Comparison of ENCODE assay signal across 19 mouse cellular contexts in the genomic region with DNA sequence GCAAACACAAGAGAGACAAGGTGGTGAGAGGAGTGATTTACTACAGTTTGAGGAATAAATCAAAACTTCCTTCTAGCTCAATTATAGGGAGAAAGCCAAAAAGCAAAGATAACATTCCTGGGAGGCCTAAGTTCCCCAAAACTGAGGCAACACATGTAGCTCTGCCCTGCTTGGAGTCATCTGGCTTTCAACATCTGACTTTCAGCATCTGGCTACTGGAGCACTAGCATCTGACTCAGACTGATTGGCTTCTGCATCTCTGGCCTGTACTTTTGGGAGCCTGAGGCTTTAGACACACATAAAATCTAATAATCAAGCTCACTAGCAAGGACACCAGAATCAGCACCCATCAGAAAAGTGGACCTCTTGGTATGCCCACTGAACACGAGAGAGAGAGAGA.
"Had no signal": no experiment of that assay in that cellular context is flagged by ENCODE, and none has a peak within 500 bp of the region (broad histone marks: within the 10 kb centered on the region; RNA-seq: fewer than 3 reads in every experiment).

No protein-coding gene starts in this region.

- H3K4me2 ChIP-seq: limb, embryonic 12.5 days; limb, embryonic 15.5 days; liver, embryonic 11.5 days; lung, embryonic 14.5 days; midbrain, embryonic 11.5 days had no signal

- H3K27ac ChIP-seq: kidney, postnatal 0 days; layer of hippocampus, adult 2 months; limb, embryonic 12.5 days; limb, embryonic 15.5 days; liver, embryonic 14.5 days; stomach, postnatal 0 days had no signal

- ATAC-seq: liver, postnatal 0 days; lung, postnatal 0 days had no signal

- H3K4me3 ChIP-seq: layer of hippocampus, adult 2 months; limb, embryonic 12.5 days; limb, embryonic 15.5 days had no signal

- H3K9ac ChIP-seq: limb, embryonic 12.5 days; limb, embryonic 15.5 days; liver, embryonic 14.5 days; liver, postnatal 0 days; lung, embryonic 14.5 days had no signal

- H3K9me3 ChIP-seq: limb, embryonic 12.5 days; limb, embryonic 15.5 days had no signal

- DNase-seq: kidney, postnatal 25 days; layer of hippocampus, postnatal 36 days; left cerebral cortex, postnatal 4 days; liver, postnatal 0 days; lung, embryonic 14.5 days; lung, postnatal 4 days; midbrain, embryonic 14.5 days; thymus, adult 2 months; thymus, postnatal 14 days; thymus, postnatal 4 days had no signal

- H3K36me3 ChIP-seq: limb, embryonic 12.5 days; limb, embryonic 15.5 days had no signal
